Mouse (Mus musculus) liver, embryonic 16.5 days (tissue): ENCODE measurements around the gene Srp9. TPM values are rescaled to one million over a fixed set of nuclear protein-coding genes. Genes with fewer than 3 reads are reported as not detected.
A peak's percentile ranks its signal among the peaks of the same experiment; 100 is the strongest.

ENCODE experiments used
- ATAC-seq: fragments of 200-750 bp; cut with Nextera tagmentation; 2 replicates; pipeline ENCODE4 v1.8.0; 2017; ENCODE audit warnings: low read depth, mild to moderate bottlenecking, moderate number of reproducible peaks, moderate library complexity
- H3K27ac ChIP-seq: fragments of 300-500 bp; sonication (generic); 2 replicates; pipeline ENCODE4 v1.5.1; 2014; ENCODE audit warnings: mild to moderate bottlenecking, low read length
- H3K27me3 ChIP-seq: fragments of 300-500 bp; sonication (generic); 2 replicates; pipeline ENCODE4 v1.6.1; 2014; ENCODE audit warnings: low read depth, low read length, mixed read lengths; ENCODE audit not compliant: control insufficient read depth, insufficient read depth
- H3K36me3 ChIP-seq: fragments of 300-500 bp; sonication (generic); 2 replicates; pipeline ENCODE4 v1.6.1; 2014; ENCODE audit warnings: mild to moderate bottlenecking; ENCODE audit not compliant: control insufficient read depth, insufficient read depth
- H3K4me1 ChIP-seq: fragments of 300-500 bp; sonication (generic); 2 replicates; pipeline ENCODE4 v1.6.1; 2014; ENCODE audit warnings: low read depth, low read length, mixed read lengths; ENCODE audit not compliant: control insufficient read depth
- H3K4me2 ChIP-seq: fragments of 300-500 bp; sonication (generic); 2 replicates; pipeline ENCODE4 v1.6.1; 2014; ENCODE audit warnings: low read depth, low read length, mixed read lengths
- H3K4me3 ChIP-seq: fragments of 300-500 bp; sonication (generic); 2 replicates; pipeline ENCODE4 v1.5.1; 2014; ENCODE audit warnings: low read depth, mild to moderate bottlenecking, low read length
- H3K9ac ChIP-seq: fragments of 300-500 bp; sonication (generic); 2 replicates; pipeline ENCODE4 v1.6.1; 2014; ENCODE audit warnings: low read depth, low read length
- H3K9me3 ChIP-seq: fragments of 300-500 bp; sonication (generic); replicated peaks from 2 replicates; pipeline ENCODE4 v1.6.1; 2016; ENCODE audit warnings: low read length; ENCODE audit not compliant: control insufficient read depth
- WGBS: fragments of 180-500 bp; shearing (Covaris S2); extraction: QIAGEN DNeasy Blood & Tissue Kit; methylation state at CpG from one replicate; pipeline ENCODE4 v1.1.7; 2014; ENCODE audit not compliant: insufficient replicate concordance; 5-methylcytosine and 5-hydroxymethylcytosine counted together
- polyA plus RNA-seq: library from polyadenylated mRNA; unstranded; fragments of >200 nt; fragmentation: Nextera tagmentation; extraction: Ambion mirVana; gene quantifications from 2 replicates; pipeline ENCODE4 v1.2.1, GENCODE M21; 2015

The Srp9 gene
- polyA plus RNA-seq, 1 experiment from 2014 or later: 51.4 TPM

DNA sequence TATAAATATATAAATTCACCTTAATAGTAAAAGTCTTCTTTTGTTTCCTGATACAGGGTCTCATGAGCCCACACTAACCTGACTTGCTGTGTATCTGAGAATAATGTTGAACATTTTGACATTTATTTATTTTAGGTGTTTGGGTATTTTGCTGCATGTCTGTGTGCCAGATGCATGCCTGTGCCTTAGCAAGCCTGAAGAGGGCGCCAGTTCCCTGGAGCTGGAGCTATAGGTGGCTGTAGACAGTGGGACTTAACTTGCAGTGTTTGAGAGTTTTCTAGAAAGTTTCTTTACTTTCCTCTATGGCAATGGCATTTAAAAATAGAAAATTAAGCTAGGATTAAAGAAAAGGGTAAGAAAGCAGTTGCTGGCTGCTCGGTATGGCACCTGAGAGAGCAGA, 6.3 kb downstream of the Srp9 start:
- no peak for ATAC-seq
- Histone ChIP-seq H3K4me3 (no peak overlapping the region), H3K36me3 (peaks cover 9% of the 10 kb centered on the region), H3K9ac (no peak overlapping the region), H3K4me1 (peaks cover 7% of the 10 kb centered on the region), H3K9me3 (no peaks in the 10 kb centered on the region), H3K4me2 (no peak overlapping the region), H3K27ac (no peak overlapping the region), H3K27me3 (no peaks in the 10 kb centered on the region)
- WGBS: 46% methylated on average over 2 of the region's 2 CpGs

DNA sequence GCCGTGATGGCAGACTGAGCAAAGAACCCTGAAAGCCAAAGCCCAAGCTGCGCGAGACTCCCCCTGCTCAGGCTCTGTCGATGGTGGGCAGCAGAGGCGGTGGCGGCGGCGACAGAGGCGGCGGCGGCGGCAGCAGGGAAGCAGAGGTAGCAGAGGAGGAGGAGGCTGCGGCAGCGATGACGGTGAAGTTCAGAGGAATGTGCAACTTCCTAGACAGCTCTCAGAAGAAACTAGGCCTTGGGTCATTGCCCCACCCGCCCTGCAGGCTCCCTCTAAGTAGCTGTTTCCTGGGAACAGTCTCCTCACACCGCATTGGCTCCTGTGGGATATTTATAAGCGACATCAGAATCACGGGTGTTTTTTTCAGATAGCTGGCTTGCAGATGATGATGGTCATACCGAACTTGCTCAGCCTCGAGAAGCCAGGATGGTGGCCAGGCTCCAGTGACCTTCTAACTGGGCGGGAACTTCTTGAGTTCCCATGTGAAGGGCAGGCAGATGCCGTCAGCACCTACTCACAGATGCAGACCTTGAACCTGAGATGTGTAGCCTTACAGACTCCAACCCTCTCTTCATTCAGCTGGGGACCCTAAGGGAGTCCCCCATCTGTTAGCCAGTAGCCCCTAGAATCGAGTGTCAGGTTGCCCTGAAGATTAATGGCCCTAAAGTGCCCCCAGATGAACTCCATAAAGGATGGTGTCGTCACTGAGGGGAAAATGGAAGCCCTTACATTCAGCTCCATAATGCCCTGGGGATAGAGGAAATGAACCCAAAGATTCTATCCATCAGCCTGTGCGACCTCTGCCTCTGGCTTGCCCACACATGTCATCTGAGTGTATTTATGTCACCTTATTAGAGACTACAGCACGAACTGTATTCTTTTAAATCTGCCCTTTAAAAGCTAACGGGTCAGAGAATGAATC, 12.9 kb downstream of the Srp9 start:
- 51% methylated on average over 28 of the region's 28 CpGs for WGBS
- no peak overlapping the region for H3K4me2 ChIP-seq

DNA sequence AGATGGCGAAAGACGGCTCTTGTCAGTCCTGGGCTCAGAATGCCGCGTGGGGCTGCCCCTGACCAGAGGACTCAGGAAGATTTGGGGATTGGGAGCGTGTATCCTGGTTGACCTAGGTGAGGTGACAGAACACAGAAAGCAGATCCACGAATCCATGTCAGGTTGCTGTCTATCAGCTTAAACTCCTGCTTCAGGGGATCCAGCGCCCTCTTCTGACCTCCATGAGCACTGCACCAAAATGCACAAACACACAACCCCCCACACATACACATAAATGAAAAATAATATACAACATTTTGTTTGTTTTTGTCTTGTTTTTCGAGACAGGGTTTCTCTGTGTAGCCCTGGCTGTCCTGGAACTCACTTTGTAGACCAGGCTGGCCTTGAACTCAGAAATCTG, 13.6 kb downstream of the Srp9 start:
- Histone ChIP-seq H3K36me3 (no peaks in the 10 kb centered on the region), H3K4me2 (no peak overlapping the region), H3K9me3 (no peaks in the 10 kb centered on the region), H3K9ac (no peak overlapping the region), H3K27me3 (no peaks in the 10 kb centered on the region), H3K4me1 (peaks cover 5% of the 10 kb centered on the region; the same call in 1 of the 2 replicates), H3K27ac (no peak overlapping the region), H3K4me3 (no peak overlapping the region)
- no peak for ATAC-seq
- 65% methylated on average over 8 of the region's 8 CpGs for WGBS

More for the DNA sequence above, 12.9 kb downstream of the Srp9 start:
- no peak overlapping the region for H3K27ac ChIP-seq
- no peak overlapping the region for H3K4me3 ChIP-seq
- peaks cover 5% of the 10 kb centered on the region; the same call in 1 of the 2 replicates for H3K4me1 ChIP-seq
- H3K9ac ChIP-seq: no peak overlapping the region
- no peaks in the 10 kb centered on the region for H3K9me3 ChIP-seq
- no peaks in the 10 kb centered on the region for H3K36me3 ChIP-seq
- no peaks in the 10 kb centered on the region for H3K27me3 ChIP-seq
- ATAC-seq: no peak

DNA sequence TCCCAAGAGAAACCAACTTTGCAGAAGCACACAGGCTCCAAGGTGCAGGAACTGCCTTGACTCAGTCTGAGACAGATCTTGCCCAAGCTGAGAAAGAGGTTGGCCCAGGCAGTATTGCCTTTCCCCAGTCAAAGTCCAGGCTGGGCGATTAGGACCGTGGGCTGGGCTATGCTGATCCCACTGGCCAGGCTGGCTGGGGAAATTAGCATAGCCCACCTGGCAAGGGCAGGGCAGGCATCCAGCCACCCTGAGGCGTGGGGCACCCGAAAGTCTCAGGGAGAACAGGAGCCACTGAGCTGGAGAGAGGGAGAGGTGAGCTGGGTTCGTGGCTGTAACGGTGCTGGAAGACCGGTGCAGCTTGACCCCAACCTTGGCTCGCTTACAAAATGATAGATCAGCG, 15.4 kb downstream of the Srp9 start:
- H3K27me3 ChIP-seq: no peaks in the 10 kb centered on the region
- no peaks in the 10 kb centered on the region for H3K9me3 ChIP-seq
- ATAC-seq: no peak
- no peak overlapping the region for H3K4me3 ChIP-seq
- H3K9ac ChIP-seq: no peak overlapping the region
- H3K27ac ChIP-seq: no peak overlapping the region
- H3K4me2 ChIP-seq: no peak overlapping the region
- peaks cover 5% of the 10 kb centered on the region; the same call in 1 of the 2 replicates for H3K4me1 ChIP-seq
- WGBS: 37% methylated on average over 9 of the region's 9 CpGs
- H3K36me3 ChIP-seq: no peaks in the 10 kb centered on the region

DNA sequence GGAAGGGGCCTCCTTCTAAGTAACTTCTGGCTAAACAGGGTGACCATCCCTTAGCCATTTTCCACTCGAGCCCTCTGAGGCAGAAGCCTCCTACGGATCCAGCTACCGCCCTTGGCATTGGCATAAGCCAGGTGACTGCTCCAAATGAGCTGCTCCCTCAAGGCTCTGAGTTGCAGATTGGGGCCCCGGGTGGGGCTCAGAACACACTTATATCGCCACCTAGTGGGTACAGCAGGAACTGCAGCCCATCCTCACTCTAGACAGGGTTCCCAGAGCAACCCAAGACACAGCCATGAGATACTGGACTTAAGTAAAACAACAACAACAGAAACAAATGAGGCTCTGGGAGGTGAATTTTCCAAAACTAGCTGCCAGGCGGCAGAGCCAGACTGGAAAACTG, 15.8 kb downstream of the Srp9 start:
- Histone ChIP-seq H3K27me3 (no peaks in the 10 kb centered on the region), H3K4me3 (no peak overlapping the region), H3K36me3 (no peaks in the 10 kb centered on the region), H3K4me1 (peaks cover 5% of the 10 kb centered on the region; the same call in 1 of the 2 replicates), H3K9ac (no peak overlapping the region), H3K4me2 (no peak overlapping the region), H3K27ac (no peak overlapping the region), H3K9me3 (no peaks in the 10 kb centered on the region)
- ATAC-seq: peak; percentile 61
- WGBS: 3% methylated on average over 6 of the region's 6 CpGs

DNA sequence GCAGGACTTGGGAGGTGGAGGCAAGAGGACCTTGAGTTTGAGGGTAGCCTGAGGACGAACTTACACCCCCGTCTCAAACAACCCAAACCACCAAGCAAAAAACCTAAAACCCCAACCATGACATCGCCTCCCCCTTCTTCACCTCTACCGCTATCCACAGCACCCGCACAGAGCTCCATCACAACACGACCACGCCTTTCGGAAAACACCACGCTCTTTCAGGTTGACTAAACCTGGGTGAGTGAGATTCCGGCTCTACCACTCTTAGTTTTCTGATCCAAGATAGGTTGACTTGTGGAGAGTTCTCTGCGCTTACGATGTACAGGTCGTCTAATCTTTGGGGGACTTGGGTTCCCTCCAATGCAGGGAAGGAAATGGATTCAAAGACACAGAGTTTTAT, 18.2 kb downstream of the Srp9 start:
- Histone ChIP-seq H3K4me2 (no peak overlapping the region), H3K36me3 (no peaks in the 10 kb centered on the region), H3K4me3 (no peak overlapping the region), H3K9ac (no peak overlapping the region), H3K27me3 (no peaks in the 10 kb centered on the region), H3K9me3 (no peaks in the 10 kb centered on the region), H3K27ac (no peak overlapping the region), H3K4me1 (peaks cover 5% of the 10 kb centered on the region; the same call in 1 of the 2 replicates)
- no peak for ATAC-seq
- WGBS: 79% methylated on average over 13 of the region's 13 CpGs

DNA sequence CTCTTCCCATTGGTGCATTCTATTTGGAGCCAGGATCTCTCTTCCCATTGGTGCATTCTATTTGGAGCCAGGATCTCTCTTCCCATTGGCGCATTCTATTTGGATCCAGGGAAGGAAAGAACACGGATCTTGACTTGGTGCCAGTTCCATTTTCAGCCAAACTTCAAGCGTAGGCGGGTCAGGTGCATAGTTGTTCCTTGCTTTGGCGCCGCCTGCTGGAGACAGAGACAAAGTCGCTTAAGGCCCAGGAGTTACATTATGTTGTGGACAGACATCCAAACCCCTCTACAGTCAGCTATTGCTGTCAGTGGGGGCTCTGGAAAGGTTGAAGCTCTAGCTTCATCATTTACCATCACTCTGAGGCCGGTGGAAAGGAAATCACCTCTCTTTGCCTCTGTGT, 18.8 kb downstream of the Srp9 start:
- no peaks in the 10 kb centered on the region for H3K36me3 ChIP-seq
- H3K4me3 ChIP-seq: no peak overlapping the region
- H3K27ac ChIP-seq: no peak overlapping the region
- no peak overlapping the region for H3K4me2 ChIP-seq
- no peaks in the 10 kb centered on the region for H3K9me3 ChIP-seq
- no peaks in the 10 kb centered on the region for H3K27me3 ChIP-seq
- no peak for ATAC-seq
- H3K4me1 ChIP-seq: peaks cover 5% of the 10 kb centered on the region; the same call in 1 of the 2 replicates
- 54% methylated on average over 8 of the region's 8 CpGs for WGBS
- H3K9ac ChIP-seq: no peak overlapping the region

DNA sequence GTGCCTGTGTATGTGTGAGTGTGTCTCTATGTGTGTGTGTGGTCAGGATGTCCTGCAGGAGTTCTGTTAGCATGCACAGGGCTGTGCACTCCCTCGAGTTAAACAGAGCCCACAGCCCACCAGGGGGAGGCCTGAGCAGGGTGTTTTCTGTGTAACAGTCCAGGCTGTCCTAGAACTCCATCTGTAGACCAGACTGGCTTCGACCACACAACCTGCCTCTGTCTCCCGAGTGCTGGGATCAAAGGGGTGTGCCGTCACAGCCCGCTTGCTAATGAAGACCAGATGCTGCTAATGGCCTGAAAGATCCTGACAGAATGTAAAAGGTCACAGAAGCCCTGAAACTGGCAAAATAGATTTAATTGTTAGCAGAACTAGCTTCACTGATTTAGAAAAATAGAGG, 21.0 kb downstream of the Srp9 start:
- H3K4me2 ChIP-seq: no peak overlapping the region
- ATAC-seq: no peak

DNA sequence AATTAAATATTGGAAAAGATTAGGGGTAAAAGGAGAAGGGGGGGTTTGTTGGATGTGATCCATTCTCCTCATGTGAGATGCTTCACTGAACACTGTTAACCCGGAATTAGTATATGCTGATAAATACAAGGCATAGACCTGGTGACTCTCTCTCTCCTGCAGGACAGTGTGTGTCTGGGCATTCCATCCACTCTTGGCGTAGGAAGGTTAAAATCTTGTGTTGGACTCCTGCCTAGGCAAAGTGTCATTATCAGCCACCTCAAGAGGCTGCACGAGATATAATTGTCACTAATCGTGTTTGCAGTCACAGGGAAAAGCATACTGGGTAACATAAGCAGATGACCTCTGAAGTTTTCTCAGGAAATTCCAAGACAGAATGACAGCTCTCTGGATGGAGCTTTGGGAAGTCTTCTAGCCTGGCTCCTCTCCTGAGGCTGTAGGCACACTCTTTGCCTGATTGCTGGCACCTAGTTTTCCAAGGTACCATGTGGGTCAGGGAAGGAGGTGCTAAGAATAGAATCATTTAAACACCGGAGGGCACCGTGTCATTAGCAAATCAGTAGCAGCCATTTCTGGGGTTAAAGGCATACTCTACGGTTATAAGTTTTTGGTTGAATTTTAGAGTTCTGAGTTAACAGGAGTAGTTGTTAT, 24.5 kb downstream of the Srp9 start:
- no peak overlapping the region for H3K9ac ChIP-seq
- no peak for ATAC-seq
- 54% methylated on average over 7 of the region's 7 CpGs for WGBS
- H3K27me3 ChIP-seq: no peaks in the 10 kb centered on the region
- no peak overlapping the region for H3K4me3 ChIP-seq
- H3K9me3 ChIP-seq: no peaks in the 10 kb centered on the region
- no peaks in the 10 kb centered on the region for H3K36me3 ChIP-seq
- no peak overlapping the region for H3K4me2 ChIP-seq
- no peak overlapping the region for H3K27ac ChIP-seq
- H3K4me1 ChIP-seq: no peaks in the 10 kb centered on the region

More for the DNA sequence above, 21.0 kb downstream of the Srp9 start:
- H3K36me3 ChIP-seq: no peaks in the 10 kb centered on the region
- H3K4me3 ChIP-seq: no peak overlapping the region
- H3K9me3 ChIP-seq: no peaks in the 10 kb centered on the region
- H3K9ac ChIP-seq: no peak overlapping the region
- WGBS: 57% methylated on average over 5 of the region's 5 CpGs
- H3K27me3 ChIP-seq: no peaks in the 10 kb centered on the region
- no peak overlapping the region for H3K27ac ChIP-seq
- no peaks in the 10 kb centered on the region for H3K4me1 ChIP-seq
